Mouse (Mus musculus) lung, embryonic 16.5 days (tissue): ENCODE measurements at regions not wholly inside any gene's neighbourhood (a gene's known extent, or its start where the extent isn't known, plus 50 kb on each side); places are given as distances from the start of the nearest gene placed in this dataset.

Source experiments
- ATAC-seq: fragments of 200-750 bp; cut with Nextera tagmentation; 2 replicates; pipeline ENCODE4 v1.8.0; 2017; ENCODE audit warnings: low read depth, mild to moderate bottlenecking, moderate library complexity
- H3K27ac ChIP-seq: fragments of 300-500 bp; sonication (generic); 2 replicates; pipeline ENCODE4 v1.5.1; 2014; ENCODE audit warnings: mild to moderate bottlenecking, control low read depth, low read length
- H3K27me3 ChIP-seq: fragments of 300-500 bp; sonication (generic); 2 replicates; pipeline ENCODE4 v1.6.1; 2014; ENCODE audit warnings: low read depth, low read length, mixed read lengths; ENCODE audit not compliant: control insufficient read depth, insufficient read depth
- H3K36me3 ChIP-seq: fragments of 300-500 bp; sonication (generic); 2 replicates; pipeline ENCODE4 v1.6.1; 2014; ENCODE audit warnings: low read length; ENCODE audit not compliant: control insufficient read depth, insufficient read depth
- H3K4me1 ChIP-seq: fragments of 300-500 bp; sonication (generic); replicated peaks from 2 replicates; pipeline ENCODE4 v1.6.1; 2014; ENCODE audit warnings: low read length, mixed read lengths; ENCODE audit not compliant: control insufficient read depth, insufficient read depth
- H3K4me2 ChIP-seq: fragments of 300-500 bp; sonication (generic); 2 replicates; pipeline ENCODE4 v1.6.1; 2014; ENCODE audit warnings: low read depth, low read length, control low read depth
- H3K4me3 ChIP-seq: fragments of 300-500 bp; sonication (generic); 2 replicates; pipeline ENCODE4 v1.5.1; 2014; ENCODE audit warnings: mild to moderate bottlenecking, low read length, control low read depth
- H3K9ac ChIP-seq: fragments of 300-500 bp; sonication (generic); 2 replicates; pipeline ENCODE4 v1.6.1; 2014; ENCODE audit warnings: low read length, control low read depth
- H3K9me3 ChIP-seq: fragments of 300-500 bp; sonication (generic); 2 replicates; pipeline ENCODE4 v1.6.1; 2016; ENCODE audit warnings: low read length; ENCODE audit not compliant: control insufficient read depth
- WGBS: fragments of 180-500 bp; shearing (Covaris S2); extraction: QIAGEN DNeasy Blood & Tissue Kit; methylation state at CpG from one replicate; pipeline ENCODE4 v1.1.7; 2014; 5-methylcytosine and 5-hydroxymethylcytosine counted together

GRCm38 (mm10) chr5:100309807-100310165 lies 106.2 kb downstream of the Sec31a start:
- Histone ChIP-seq H3K9me3 (no peaks in the 10 kb centered on the region), H3K4me2 (no peak overlapping the region), H3K9ac (no peak overlapping the region), H3K36me3 (no peaks in the 10 kb centered on the region), H3K27me3 (no peaks in the 10 kb centered on the region), H3K27ac (no peak overlapping the region), H3K4me1 (no peaks in the 10 kb centered on the region), H3K4me3 (no peak overlapping the region)
- 84% methylated on average over 2 of the region's 2 CpGs for WGBS
- no peak for ATAC-seq

- Histone ChIP-seq H3K27me3 (no peaks in the 10 kb centered on the region), H3K4me1 (no peaks in the 10 kb centered on the region)
- ATAC-seq, result no peak
These were observed 106.8 kb downstream of the Sec31a start for GRCm38 (mm10) chr5:100309071-100309806.

GRCm38 (mm10) chr5:100304403-100304802 lies 111.6 kb downstream of the Sec31a start:
- no peak for ATAC-seq
- no peak overlapping the region for H3K4me2 ChIP-seq
- no peaks in the 10 kb centered on the region for H3K27me3 ChIP-seq
- no peaks in the 10 kb centered on the region for H3K9me3 ChIP-seq
- no peak overlapping the region for H3K4me3 ChIP-seq
- H3K9ac ChIP-seq, result no peak overlapping the region
- 55% methylated on average over 3 of the region's 3 CpGs for WGBS
- no peak overlapping the region for H3K27ac ChIP-seq
- H3K36me3 ChIP-seq, result no peaks in the 10 kb centered on the region
- H3K4me1 ChIP-seq, result peaks cover 4% of the 10 kb centered on the region; the same call in 1 of the 2 replicates

More at GRCm38 (mm10) chr5:100309071-100309806, 106.8 kb downstream of the Sec31a start:
- Histone ChIP-seq H3K36me3 (no peaks in the 10 kb centered on the region), H3K4me2 (no peak overlapping the region), H3K4me3 (no peak overlapping the region), H3K27ac (no peak overlapping the region), H3K9me3 (no peaks in the 10 kb centered on the region), H3K9ac (no peak overlapping the region)
- 65% methylated on average over 17 of the region's 17 CpGs for WGBS

- Histone ChIP-seq H3K4me2 (no peak overlapping the region), H3K27me3 (no peaks in the 10 kb centered on the region), H3K4me1 (peaks cover 4% of the 10 kb centered on the region; the same call in 1 of the 2 replicates), H3K9me3 (no peaks in the 10 kb centered on the region), H3K36me3 (no peaks in the 10 kb centered on the region), H3K4me3 (no peak overlapping the region), H3K9ac (no peak overlapping the region), H3K27ac (peak overlapping the region; percentile 71)
- peak; percentile 91 for ATAC-seq
- WGBS, result 51% methylated on average over 17 of the region's 17 CpGs
These were observed 113.8 kb downstream of the Sec31a start for GRCm38 (mm10) chr5:100302068-100302775.

GRCm38 (mm10) chr5:100299141-100299540 lies 116.9 kb downstream of the Sec31a start:
- 80% methylated on average over 4 of the region's 4 CpGs for WGBS
- Histone ChIP-seq H3K4me2 (no peak overlapping the region), H3K9ac (no peak overlapping the region), H3K9me3 (no peaks in the 10 kb centered on the region), H3K36me3 (no peaks in the 10 kb centered on the region), H3K4me1 (peaks cover 4% of the 10 kb centered on the region; the same call in 1 of the 2 replicates), H3K27ac (no peak overlapping the region), H3K27me3 (no peaks in the 10 kb centered on the region), H3K4me3 (no peak overlapping the region)
- ATAC-seq, result no peak

GRCm38 (mm10) chr5:100294189-100294588 lies 121.8 kb downstream of the Sec31a start:
- Histone ChIP-seq H3K27me3 (no peaks in the 10 kb centered on the region), H3K27ac (peak overlapping the region; percentile 83), H3K4me3 (no peak overlapping the region), H3K4me1 (no peaks in the 10 kb centered on the region), H3K4me2 (no peak overlapping the region), H3K9ac (no peak overlapping the region), H3K36me3 (no peaks in the 10 kb centered on the region), H3K9me3 (no peaks in the 10 kb centered on the region)
- peak; percentile 94 for ATAC-seq
- WGBS, result 42% methylated on average over 7 of the region's 7 CpGs

- Histone ChIP-seq H3K27me3 (no peaks in the 10 kb centered on the region), H3K27ac (no peak overlapping the region), H3K4me1 (no peaks in the 10 kb centered on the region), H3K4me3 (no peak overlapping the region), H3K9ac (no peak overlapping the region), H3K9me3 (no peaks in the 10 kb centered on the region; the same call in 1 of the 2 replicates), H3K36me3 (no peaks in the 10 kb centered on the region), H3K4me2 (no peak overlapping the region)
- ATAC-seq, result no peak
- 78% methylated on average over 4 of the region's 4 CpGs for WGBS
These were observed 120.6 kb upstream of the Tmem150c start for GRCm38 (mm10) chr5:100280215-100280614.

GRCm38 (mm10) chr5:100279474-100279873 lies 119.9 kb upstream of the Tmem150c start:
- no peak overlapping the region for H3K27ac ChIP-seq
- H3K4me1 ChIP-seq, result no peaks in the 10 kb centered on the region
- no peak overlapping the region for H3K4me2 ChIP-seq
- no peak overlapping the region for H3K4me3 ChIP-seq
- no peaks in the 10 kb centered on the region for H3K27me3 ChIP-seq
- no peaks in the 10 kb centered on the region for H3K36me3 ChIP-seq
- no peak for ATAC-seq
- no peaks in the 10 kb centered on the region; the same call in 1 of the 2 replicates for H3K9me3 ChIP-seq
- H3K9ac ChIP-seq, result no peak overlapping the region
- 88% methylated on average over 8 of the region's 8 CpGs for WGBS

GRCm38 (mm10) chr5:100274674-100275073 lies 115.1 kb upstream of the Tmem150c start:
- H3K4me3 ChIP-seq, result no peak overlapping the region
- 61% methylated on average over 4 of the region's 4 CpGs for WGBS
- H3K27me3 ChIP-seq, result no peaks in the 10 kb centered on the region
- H3K4me2 ChIP-seq, result no peak overlapping the region
- no peaks in the 10 kb centered on the region for H3K4me1 ChIP-seq
- H3K36me3 ChIP-seq, result no peaks in the 10 kb centered on the region
- H3K27ac ChIP-seq, result no peak overlapping the region
- no peak for ATAC-seq
- H3K9ac ChIP-seq, result no peak overlapping the region
- no peaks in the 10 kb centered on the region for H3K9me3 ChIP-seq
